Comparison of ENCODE assay signal across 8 mouse cellular contexts in genomic region chr14:34104892-34105291, GRCm38 (mm10). TPM values are rescaled to one million over a fixed set of nuclear protein-coding genes. Genes with fewer than 3 reads are reported as not detected.
DNase-seq lines count a peak whose midpoint lies in the region; ATAC-seq and TF ChIP-seq lines count a peak whose summit lies in the region.
"Had no signal": no experiment of that assay in that cellular context is flagged by ENCODE, and none has a peak within 500 bp of the region (broad histone marks: within the 10 kb centered on the region; RNA-seq: fewer than 3 reads in every experiment).

No protein-coding gene starts in this region.

- no peaks in the 10 kb centered on the region for H3K27me3 ChIP-seq in Patski
- no peaks in the 10 kb centered on the region for H3K27me3 ChIP-seq in forebrain, postnatal 0 days (ENCODE audit: insufficient read depth, low read length)
- no peaks in the 10 kb centered on the region for H3K27me3 ChIP-seq in hindbrain, embryonic 11.5 days (ENCODE audit: control insufficient read depth, insufficient read depth, low read length)

- H3K4me2 ChIP-seq in forebrain, postnatal 0 days (ENCODE audit: low read depth) = no peak overlapping the region
- no peak overlapping the region for H3K4me2 ChIP-seq in hindbrain, embryonic 11.5 days (replicated peaks; ENCODE audit: low read depth, low read length)

- no peaks in the 10 kb centered on the region for H3K4me1 ChIP-seq in forebrain, postnatal 0 days (ENCODE audit: insufficient read depth)
- no peaks in the 10 kb centered on the region for H3K4me1 ChIP-seq in hindbrain, embryonic 11.5 days (replicated peaks; ENCODE audit: control insufficient read depth, insufficient read depth, low read length)

- H3K27ac ChIP-seq in forebrain, postnatal 0 days (ENCODE audit: low read depth, low read length) = no peak overlapping the region
- H3K27ac ChIP-seq in hindbrain, embryonic 11.5 days (ENCODE audit: low read depth, low read length) = no peak overlapping the region

- TF ChIP-seq POLR2A in brain, embryonic 14.5 days (IDR thresholded peaks at IDR 0.05; ENCODE audit: borderline replicate concordance, extremely low read depth, insufficient read depth, insufficient read length, poor library complexity, severe bottlenecking) = no peak

- H3K36me3 ChIP-seq in forebrain, postnatal 0 days (ENCODE audit: insufficient read depth) = no peaks in the 10 kb centered on the region
- H3K36me3 ChIP-seq in hindbrain, embryonic 11.5 days (ENCODE audit: control insufficient read depth, insufficient read depth, low read length) = no peaks in the 10 kb centered on the region

- H3K9ac ChIP-seq in forebrain, postnatal 0 days = no peak overlapping the region
- no peak overlapping the region for H3K9ac ChIP-seq in hindbrain, embryonic 11.5 days (ENCODE audit: low read depth, low read length)

- CTCF ChIA-PET in Patski (lab: Charles Lee) = interaction anchor here (0.9 to 7.0 kb wide), 7 partner anchors 11 to 130 kb away, joined by 3 to 66 read pairs (median 4); partner anchors contain the start of gene Anxa8

- ATAC-seq in Patski = peak; percentile 54
- ATAC-seq in forebrain, postnatal 0 days = peak; percentile 48
- no peak for ATAC-seq in hindbrain, embryonic 11.5 days (ENCODE audit: low FRiP score)

- no peak for DNase-seq in Patski (ENCODE audit: low read depth, low spot score)
- DNase-seq in brain, embryonic 14.5 days (ENCODE audit: low read depth) = peak; percentile 59
- peak; percentile 31 for DNase-seq in forebrain, postnatal 0 days
- peak; percentile 71 for DNase-seq in hindbrain, embryonic 11.5 days (ENCODE audit: low spot score)
- DNase-seq in layer of hippocampus, postnatal 14 days (ENCODE audit: low spot score in 2 of 2) = peak; percentile 39 to 54
- DNase-seq in lung, postnatal 36 days = peak; percentile 87
- DNase-seq in right cerebral cortex, postnatal 14 days = peak; percentile 56

- no peak overlapping the region for H3K4me3 ChIP-seq in forebrain, postnatal 0 days (ENCODE audit: low read depth, low read length)
- no peak overlapping the region for H3K4me3 ChIP-seq in hindbrain, embryonic 11.5 days (ENCODE audit: low read depth, low read length)

- POLR2A ChIA-PET in Patski (lab: Charles Lee) = interaction anchor here (1.0 kb wide), 1 partner anchor 24 kb away, joined by 3 read pairs; no protein-coding TSS in a partner anchor

- no peaks in the 10 kb centered on the region for H3K9me3 ChIP-seq in forebrain, postnatal 0 days (ENCODE audit: low read length)
- no peaks in the 10 kb centered on the region for H3K9me3 ChIP-seq in hindbrain, embryonic 11.5 days (ENCODE audit: control insufficient read depth, low read length)

- in situ Hi-C loops in Patski (cut with MboI; ENCODE audit: low pct_unique_long_range_greater_than_20kb) = loop anchor here (10.0 kb wide), 2 partner anchors 140 to 260 kb away; no protein-coding TSS in a partner anchor

- WGBS in forebrain, postnatal 0 days = 25% methylated on average over 8 of the region's 8 CpGs
- whole genome bisulfite sequencing in hindbrain, embryonic 11.5 days = 28% methylated on average over 8 of the region's 8 CpGs

- TF ChIP-seq CTCF in Patski (IDR thresholded peaks at IDR 0.05) = peak; percentile 71
- TF ChIP-seq CTCF in brain, embryonic 14.5 days (IDR thresholded peaks at IDR 0.05; ENCODE audit: borderline replicate concordance, extremely low read depth, insufficient read depth, insufficient read length) = peak; percentile 61
- peak; percentile 67 for TF ChIP-seq CTCF in forebrain, postnatal 0 days (IDR thresholded peaks at IDR 0.05; ENCODE audit: low read depth)

RNA-seq across cellular contexts. Expression of gene A630023A22Rik, which starts 2.3 kb away (rescaled TPM):
- polyA plus RNA-seq in Patski (2021) = 1.1 TPM
- polyA plus RNA-seq in brain, embryonic 14.5 days (2012; rRNA removed) = not detected in 2 replicates
- total RNA-seq in forebrain, postnatal 0 days (2014; rRNA removed) = not detected in 2 replicates
- not detected in 2 replicates for polyA plus RNA-seq in forebrain, postnatal 0 days (2015; fragmentation: Nextera tagmentation; extraction: Ambion mirVana)
- polyA plus RNA-seq in hindbrain, embryonic 11.5 days (2014; fragmentation: Nextera tagmentation; extraction: Ambion mirVana) = not detected in 2 replicates
- not detected for total RNA-seq in layer of hippocampus, postnatal 14 days (2021)
- polyA plus RNA-seq: liver, embryonic 16.5 days had no signal

RNA-seq across cellular contexts. Expression of gene Anxa8, which starts 19.1 kb away (rescaled TPM):
- polyA plus RNA-seq in Patski (2021) = 4.5 TPM
- 0.46 and 1.1 TPM in 2 replicates for polyA plus RNA-seq in brain, embryonic 14.5 days (2012; rRNA removed)
- 0.14 and 0.54 TPM in 2 replicates for total RNA-seq in forebrain, postnatal 0 days (2014; rRNA removed)
- polyA plus RNA-seq in forebrain, postnatal 0 days (2015; fragmentation: Nextera tagmentation; extraction: Ambion mirVana) = 0.40 and 0.63 TPM in 2 replicates
- 1.5 and 1.8 TPM in 2 replicates for polyA plus RNA-seq in hindbrain, embryonic 11.5 days (2014; fragmentation: Nextera tagmentation; extraction: Ambion mirVana)
- under 1 TPM; 0.41 to 0.58 TPM for total RNA-seq in layer of hippocampus, postnatal 14 days (2021)

RNA-seq across cellular contexts. Expression of gene Npy4r, which starts 47.4 kb away (rescaled TPM):
- polyA plus RNA-seq in Patski (2021) = 0.08 TPM
- polyA plus RNA-seq in brain, embryonic 14.5 days (2012; rRNA removed) = 0.09 and 0.11 TPM in 2 replicates
- total RNA-seq in forebrain, postnatal 0 days (2014; rRNA removed) = 0.08 and 0.19 TPM in 2 replicates
- polyA plus RNA-seq in forebrain, postnatal 0 days (2015; fragmentation: Nextera tagmentation; extraction: Ambion mirVana) = 0.05 and 0.10 TPM in 2 replicates
- polyA plus RNA-seq in hindbrain, embryonic 11.5 days (2014; fragmentation: Nextera tagmentation; extraction: Ambion mirVana) = 0.04 TPM in 1 of 2 replicates, not detected in the other
- under 1 TPM in 1 of 2 experiments, not detected in 1; 0.10 TPM for total RNA-seq in layer of hippocampus, postnatal 14 days (2021)
- polyA plus RNA-seq: liver, embryonic 16.5 days had no signal

RNA-seq across cellular contexts. Expression of gene Antxrl, which starts 52.4 kb away (rescaled TPM):
- polyA plus RNA-seq in Patski (2021) = 0.28 TPM
- not detected in 2 replicates for polyA plus RNA-seq in brain, embryonic 14.5 days (2012; rRNA removed)
- not detected in 2 replicates for total RNA-seq in forebrain, postnatal 0 days (2014; rRNA removed)
- not detected in 2 replicates for polyA plus RNA-seq in forebrain, postnatal 0 days (2015; fragmentation: Nextera tagmentation; extraction: Ambion mirVana)
- not detected in 2 replicates for polyA plus RNA-seq in hindbrain, embryonic 11.5 days (2014; fragmentation: Nextera tagmentation; extraction: Ambion mirVana)
- not detected for total RNA-seq in layer of hippocampus, postnatal 14 days (2021)
- polyA plus RNA-seq: liver, embryonic 16.5 days had no signal
